Mouse (Mus musculus): ENCODE measurements around the gene Grrp1. TPM values are rescaled to one million over a fixed set of nuclear protein-coding genes. Genes with fewer than 3 reads are reported as not detected.

Grrp1 gene
- polyA plus RNA-seq, 1 experiment from 2014 or later: 9.5 TPM

- Histone ChIP-seq H3K4me3 (no peak overlapping the region), H3K36me3 (no peaks in the 10 kb centered on the region), H3K4me1 (peaks cover 57% of the 10 kb centered on the region), H3K27ac (replicated peaks) (peak overlapping the region; percentile 10; the same call in 1 of the 2 replicates), H3K9me3 (replicated peaks) (no peaks in the 10 kb centered on the region), H3K27me3 (ENCODE audit: low read depth, poor library complexity, severe bottlenecking) (peaks cover 30% of the 10 kb centered on the region)
- WGBS: 59% methylated on average over 11 of the region's 11 CpGs
- no peak for DNase-seq (ENCODE audit: low spot score)
These were observed 4.4 kb upstream of the Grrp1 start for GRCm38 (mm10) chr4:134258354-134258753.

DNA sequence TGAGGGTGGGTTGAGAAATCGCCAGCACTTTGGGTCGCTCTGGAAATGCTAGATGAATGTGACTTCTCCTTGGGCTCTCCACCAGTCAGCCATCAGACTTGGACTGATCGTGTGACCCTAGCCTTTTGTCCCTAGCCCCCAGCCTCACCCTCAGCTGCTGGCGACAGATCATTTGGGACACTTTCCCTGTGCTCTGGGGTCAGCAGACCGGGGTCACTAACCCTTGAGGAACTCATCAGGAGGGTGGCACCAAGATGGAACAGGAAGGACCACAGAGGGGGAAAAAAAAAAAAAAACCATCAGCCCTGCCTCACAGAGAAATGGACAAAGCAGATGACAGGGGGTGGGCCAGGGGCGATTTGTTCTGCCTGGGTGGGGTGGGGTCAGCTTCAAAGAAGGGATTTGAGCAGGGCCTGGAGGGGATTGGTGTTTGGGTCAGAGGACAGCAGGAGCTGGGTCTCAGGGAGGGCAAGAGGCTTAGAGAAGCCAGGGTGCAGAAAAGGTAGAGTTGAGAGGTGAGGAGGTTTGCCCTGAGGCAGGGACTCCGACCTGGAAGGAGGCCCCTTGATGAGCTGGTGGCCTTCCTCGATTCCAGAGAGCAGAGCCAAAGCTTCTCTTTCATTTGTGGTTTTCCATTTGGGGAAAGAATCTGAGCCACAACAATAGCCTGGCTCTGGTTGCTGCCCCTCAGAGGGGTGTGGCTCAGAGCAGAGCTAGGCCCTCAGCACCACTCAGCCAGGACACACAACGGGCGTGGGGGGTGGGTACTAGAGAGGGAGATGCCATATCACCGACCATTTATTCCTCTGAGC is 3.5 kb upstream of the Grrp1 start:
- peak; percentile 72 for DNase-seq (ENCODE audit: low spot score)
- Histone ChIP-seq H3K27me3 (ENCODE audit: low read depth, poor library complexity, severe bottlenecking) (peaks cover 40% of the 10 kb centered on the region), H3K36me3 (no peaks in the 10 kb centered on the region), H3K4me1 (peaks cover 66% of the 10 kb centered on the region), H3K9me3 (replicated peaks) (no peaks in the 10 kb centered on the region), H3K4me3 (peak overlapping the region; percentile 33), H3K27ac (replicated peaks) (peak overlapping the region; percentile 84)
- 3% methylated on average over 11 of the region's 11 CpGs for WGBS

- WGBS: 3% methylated on average over 19 of the region's 19 CpGs
- peaks cover 48% of the 10 kb centered on the region for H3K27me3 ChIP-seq (ENCODE audit: low read depth, poor library complexity, severe bottlenecking)
- peaks cover 74% of the 10 kb centered on the region for H3K4me1 ChIP-seq
These were observed 2.7 kb upstream of the Grrp1 start for GRCm38 (mm10) chr4:134256407-134257197.

GRCm38 (mm10) chr4:134255854-134256253 is 1.9 kb upstream of the Grrp1 start:
- DNase-seq (ENCODE audit: low spot score): no peak
- Histone ChIP-seq H3K27ac (replicated peaks) (peak overlapping the region; percentile 84), H3K4me3 (peak overlapping the region; percentile 33), H3K27me3 (ENCODE audit: low read depth, poor library complexity, severe bottlenecking) (peaks cover 55% of the 10 kb centered on the region), H3K36me3 (no peaks in the 10 kb centered on the region), H3K9me3 (replicated peaks) (no peaks in the 10 kb centered on the region), H3K4me1 (peaks cover 82% of the 10 kb centered on the region)
- 13% methylated on average over 4 of the region's 4 CpGs for WGBS

More at GRCm38 (mm10) chr4:134256407-134257197, 2.7 kb upstream of the Grrp1 start:
- DNase-seq (ENCODE audit: low spot score): peak; percentile 55
- H3K9me3 ChIP-seq (replicated peaks): no peaks in the 10 kb centered on the region
- H3K4me3 ChIP-seq: peak overlapping the region; percentile 33
- no peaks in the 10 kb centered on the region for H3K36me3 ChIP-seq
- H3K27ac ChIP-seq (replicated peaks): peak overlapping the region; percentile 84

GRCm38 (mm10) chr4:134254835-134255234 is 929 bp upstream of the Grrp1 start:
- peaks cover 66% of the 10 kb centered on the region for H3K27me3 ChIP-seq (ENCODE audit: low read depth, poor library complexity, severe bottlenecking)
- 0% methylated on average over 3 of the region's 3 CpGs for WGBS
- no peak for DNase-seq (ENCODE audit: low spot score)
- no peaks in the 10 kb centered on the region for H3K9me3 ChIP-seq (replicated peaks)
- H3K36me3 ChIP-seq: no peaks in the 10 kb centered on the region
- peaks cover 92% of the 10 kb centered on the region for H3K4me1 ChIP-seq
- H3K4me3 ChIP-seq: peak overlapping the region; percentile 61; the same call in 1 of the 2 replicates
- H3K27ac ChIP-seq (replicated peaks): peak overlapping the region; percentile 56; the same call in 1 of the 2 replicates

DNA sequence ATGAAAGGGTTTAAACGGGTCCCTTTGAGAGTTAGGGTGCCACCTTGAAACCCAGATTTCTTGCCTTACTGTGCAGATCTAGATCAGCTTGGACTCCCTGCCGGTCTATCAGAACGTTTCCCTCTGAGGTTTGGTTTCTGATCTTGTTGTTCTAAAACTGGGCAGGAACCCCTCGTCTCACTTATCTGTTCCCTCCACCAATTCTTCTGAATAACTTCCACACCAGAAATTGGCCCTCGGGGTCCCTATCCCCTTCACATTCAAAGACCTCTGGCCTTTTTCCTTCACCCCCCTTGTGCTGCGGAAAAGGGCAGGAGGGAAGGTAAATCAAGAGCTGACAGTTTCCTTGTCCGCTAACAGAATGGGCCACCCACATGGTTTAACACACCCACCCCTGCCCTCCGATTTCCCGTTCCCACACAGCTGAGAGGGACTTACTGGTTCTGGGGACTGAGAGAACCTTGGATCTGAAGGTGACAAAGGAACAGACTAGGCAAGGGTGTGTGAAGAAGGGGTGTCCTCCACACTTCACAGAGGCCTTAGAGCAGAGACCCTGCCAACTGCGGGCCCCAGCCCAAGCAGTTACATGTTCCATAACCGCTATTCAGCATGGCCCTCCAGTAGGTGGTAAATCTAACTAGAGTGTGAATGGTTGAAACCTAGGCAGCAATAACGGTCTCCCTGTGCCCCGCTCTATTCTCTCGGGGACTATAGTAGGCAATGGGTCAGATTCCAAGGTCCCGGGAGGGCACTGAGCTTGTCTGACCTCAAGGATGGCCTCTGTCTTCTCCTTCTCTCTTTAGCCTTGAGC is 790 bp downstream of the Grrp1 start:
- H3K36me3 ChIP-seq: no peaks in the 10 kb centered on the region
- H3K27ac ChIP-seq (replicated peaks): peak overlapping the region; percentile 86
- H3K4me1 ChIP-seq: peaks cover 93% of the 10 kb centered on the region
- DNase-seq (ENCODE audit: low spot score): peak; percentile 44
- peaks cover 83% of the 10 kb centered on the region for H3K27me3 ChIP-seq (ENCODE audit: low read depth, poor library complexity, severe bottlenecking)
- WGBS: 3% methylated on average over 15 of the region's 15 CpGs
- H3K9me3 ChIP-seq (replicated peaks): no peaks in the 10 kb centered on the region
- H3K4me3 ChIP-seq: peak overlapping the region; percentile 61

DNA sequence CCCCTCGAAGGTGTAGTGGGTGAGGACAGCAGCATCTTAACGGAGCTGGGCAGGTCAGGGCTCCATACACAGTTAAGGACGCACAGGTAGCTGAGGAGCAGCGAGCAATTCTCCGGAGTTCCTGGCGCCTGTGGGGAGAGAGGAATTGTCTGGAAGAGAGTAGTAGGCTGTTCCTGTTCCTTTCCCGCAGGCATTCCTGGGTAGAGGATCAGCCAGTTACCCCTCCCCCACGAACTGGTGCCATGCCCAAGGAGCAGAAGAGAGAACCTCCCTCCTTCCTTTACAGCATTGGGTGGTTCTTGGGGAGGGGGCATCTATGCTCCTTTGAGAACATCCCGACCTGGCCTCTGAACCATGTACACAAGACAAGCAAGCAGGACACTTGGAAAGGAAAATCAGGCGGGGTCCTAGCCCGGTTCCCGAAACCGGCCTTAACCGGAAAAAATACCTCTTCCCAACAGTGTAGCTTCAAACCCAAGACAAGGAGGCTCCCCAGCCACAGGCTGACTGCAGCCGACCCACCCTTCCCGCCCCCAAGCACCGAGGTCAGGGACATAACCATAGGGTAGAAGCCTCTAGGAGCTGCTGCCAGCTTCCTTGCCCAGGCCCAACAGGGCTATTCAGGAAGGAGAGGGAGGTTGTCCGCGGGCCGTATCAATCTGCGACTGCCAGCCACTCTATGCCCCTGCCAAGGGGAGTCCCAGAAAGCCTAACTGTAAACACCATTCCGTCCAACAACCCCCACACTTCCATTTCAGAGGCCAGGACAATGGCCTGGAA is 1.6 kb downstream of the Grrp1 start:
- peak; percentile 54 for DNase-seq (ENCODE audit: low spot score)
- Histone ChIP-seq H3K27ac (replicated peaks) (peak overlapping the region; percentile 86), H3K4me3 (peak overlapping the region; percentile 61), H3K4me1 (peaks cover 92% of the 10 kb centered on the region), H3K9me3 (replicated peaks) (no peaks in the 10 kb centered on the region), H3K27me3 (ENCODE audit: low read depth, poor library complexity, severe bottlenecking) (peaks cover 91% of the 10 kb centered on the region), H3K36me3 (no peaks in the 10 kb centered on the region)
- 2% methylated on average over 22 of the region's 22 CpGs for WGBS

GRCm38 (mm10) chr4:134251241-134252130 is 2.4 kb downstream of the Grrp1 start:
- DNase-seq (ENCODE audit: low spot score): peak; percentile 72
- no peaks in the 10 kb centered on the region for H3K36me3 ChIP-seq
- peaks cover 90% of the 10 kb centered on the region for H3K4me1 ChIP-seq
- no peaks in the 10 kb centered on the region for H3K9me3 ChIP-seq (replicated peaks)
- peaks cover 99% of the 10 kb centered on the region for H3K27me3 ChIP-seq (ENCODE audit: low read depth, poor library complexity, severe bottlenecking)
- peak overlapping the region; percentile 86 for H3K27ac ChIP-seq (replicated peaks)
- under 1% methylated on average over 91 of the region's 91 CpGs for WGBS
- peak overlapping the region; percentile 61 for H3K4me3 ChIP-seq

DNA sequence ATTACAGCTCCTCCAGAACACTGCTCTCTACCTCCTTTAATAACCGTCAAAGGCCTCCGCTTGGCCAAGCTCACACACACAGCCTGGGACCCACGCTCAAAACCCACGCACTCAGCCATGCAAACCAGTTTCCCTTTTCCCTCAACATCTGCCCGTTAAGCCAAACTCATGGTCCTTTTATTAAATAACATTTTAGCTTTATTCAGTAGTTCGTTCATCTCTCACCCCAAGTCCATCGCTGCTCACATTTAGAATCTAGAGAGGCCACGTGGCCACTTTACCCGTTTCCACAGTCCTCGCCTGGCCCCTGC is 3.0 kb downstream of the Grrp1 start:
- Histone ChIP-seq H3K4me1 (peaks cover 90% of the 10 kb centered on the region), H3K27me3 (ENCODE audit: low read depth, poor library complexity, severe bottlenecking) (peaks cover 99% of the 10 kb centered on the region), H3K27ac (replicated peaks) (peak overlapping the region; percentile 86), H3K36me3 (no peaks in the 10 kb centered on the region), H3K4me3 (peak overlapping the region; percentile 61), H3K9me3 (replicated peaks) (no peaks in the 10 kb centered on the region)
- WGBS: 10% methylated on average over 10 of the region's 10 CpGs
- DNase-seq (ENCODE audit: low spot score): no peak

GRCm38 (mm10) chr4:134250116-134250929 is 3.6 kb downstream of the Grrp1 start:
- Histone ChIP-seq H3K4me3 (peak overlapping the region; percentile 61), H3K9me3 (replicated peaks) (no peaks in the 10 kb centered on the region), H3K27ac (replicated peaks) (peak overlapping the region; percentile 46; the same call in 1 of the 2 replicates), H3K36me3 (no peaks in the 10 kb centered on the region), H3K27me3 (ENCODE audit: low read depth, poor library complexity, severe bottlenecking) (peaks cover 93% of the 10 kb centered on the region), H3K4me1 (peaks cover 89% of the 10 kb centered on the region)
- peak; percentile 43 for DNase-seq (ENCODE audit: low spot score)
- 5% methylated on average over 27 of the region's 27 CpGs for WGBS

All from midbrain, embryonic 10.5 days (tissue).